Mouse (Mus musculus) CD4-positive, CD25-positive, alpha-beta regulatory T cell, adult 2 months (primary cell): ENCODE measurements around the gene Sall4.
A peak's percentile ranks its signal among the peaks of the same experiment; 100 is the strongest.
"Not testable (repeated sequence)": the region's sequence is repeated elsewhere in the genome, so short reads cannot be mapped to it uniquely, and the experiment has no call there.

ENCODE experiments used
- DNase-seq: peaks from one replicate; pipeline ENCODE4 v3.0.0-alpha.2; 2012; ENCODE audit warnings: low read depth, low spot score

The Sall4 gene

DNA sequence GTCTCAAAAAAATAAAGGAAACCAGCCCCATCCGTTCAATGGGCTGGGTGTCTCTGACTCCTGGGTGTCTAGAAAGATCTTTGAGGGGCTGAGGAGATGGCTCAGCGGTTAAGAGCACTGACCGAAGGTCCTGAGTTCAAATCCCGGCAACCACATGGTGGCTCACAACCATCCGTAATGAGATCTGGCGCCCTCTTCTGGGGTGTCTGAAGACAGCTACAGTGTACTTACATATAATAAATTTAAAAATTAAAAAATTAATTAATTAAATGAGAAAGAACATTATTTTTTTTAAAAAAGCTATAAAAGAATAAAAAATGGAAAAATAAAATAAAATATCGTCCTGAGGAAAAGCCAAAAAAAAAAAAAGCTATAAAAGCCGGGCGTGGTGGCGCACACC, 23.3 kb downstream of the Sall4 start:
- not testable (repeated sequence) for DNase-seq

DNA sequence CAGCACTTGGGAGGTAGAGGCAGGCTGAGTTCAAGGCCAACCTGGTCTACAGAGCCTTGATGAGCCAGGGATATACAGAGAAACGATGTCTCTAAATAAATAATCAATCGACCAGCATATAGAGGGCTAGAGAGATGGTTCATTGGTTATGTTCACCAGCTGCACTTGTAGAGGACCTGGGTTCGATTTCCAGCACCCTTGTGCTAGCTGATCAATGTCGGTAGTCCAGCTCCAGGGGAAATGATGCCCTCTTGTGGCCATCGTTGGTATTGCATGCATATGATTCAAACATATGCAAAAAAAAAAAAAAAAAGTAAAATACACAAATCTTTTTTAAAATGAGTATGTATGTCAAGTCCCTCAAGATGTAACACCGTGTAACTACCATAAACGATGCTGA, 25.1 kb downstream of the Sall4 start:
- peak; percentile 85 for DNase-seq

DNA sequence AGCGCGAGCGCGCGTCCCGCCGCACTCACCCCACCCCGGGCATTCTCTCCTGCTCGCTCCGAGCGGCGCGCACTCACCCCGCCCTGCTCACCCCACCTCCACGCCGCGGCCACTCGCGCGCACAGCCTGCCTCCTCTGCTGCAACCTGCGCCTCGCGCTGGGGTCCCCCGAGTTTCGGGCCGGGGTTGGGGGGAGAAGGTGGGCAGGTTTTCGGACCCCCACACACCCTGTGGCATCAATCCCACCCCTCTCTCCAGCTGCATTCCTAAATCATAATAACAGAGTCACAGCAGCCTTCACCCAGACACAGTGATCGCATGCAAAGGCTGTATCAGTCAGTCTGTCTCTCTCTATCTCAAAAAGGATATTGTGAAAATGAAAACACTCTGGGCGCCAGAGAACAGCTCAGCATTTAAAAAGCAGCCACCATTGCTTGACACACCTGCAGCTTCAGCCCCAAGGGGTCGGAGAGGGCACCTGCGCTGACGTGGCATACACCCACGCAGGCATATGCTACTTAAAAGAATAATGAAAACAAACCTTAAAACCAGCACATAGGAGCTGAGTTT, 25.6 kb downstream of the Sall4 start, which contains the start of gene Atp9a:
Atp9a (minus strand) TSS at position 351 of the 569 bp plus-strand sequence.
- peak; percentile 79 for DNase-seq

DNA sequence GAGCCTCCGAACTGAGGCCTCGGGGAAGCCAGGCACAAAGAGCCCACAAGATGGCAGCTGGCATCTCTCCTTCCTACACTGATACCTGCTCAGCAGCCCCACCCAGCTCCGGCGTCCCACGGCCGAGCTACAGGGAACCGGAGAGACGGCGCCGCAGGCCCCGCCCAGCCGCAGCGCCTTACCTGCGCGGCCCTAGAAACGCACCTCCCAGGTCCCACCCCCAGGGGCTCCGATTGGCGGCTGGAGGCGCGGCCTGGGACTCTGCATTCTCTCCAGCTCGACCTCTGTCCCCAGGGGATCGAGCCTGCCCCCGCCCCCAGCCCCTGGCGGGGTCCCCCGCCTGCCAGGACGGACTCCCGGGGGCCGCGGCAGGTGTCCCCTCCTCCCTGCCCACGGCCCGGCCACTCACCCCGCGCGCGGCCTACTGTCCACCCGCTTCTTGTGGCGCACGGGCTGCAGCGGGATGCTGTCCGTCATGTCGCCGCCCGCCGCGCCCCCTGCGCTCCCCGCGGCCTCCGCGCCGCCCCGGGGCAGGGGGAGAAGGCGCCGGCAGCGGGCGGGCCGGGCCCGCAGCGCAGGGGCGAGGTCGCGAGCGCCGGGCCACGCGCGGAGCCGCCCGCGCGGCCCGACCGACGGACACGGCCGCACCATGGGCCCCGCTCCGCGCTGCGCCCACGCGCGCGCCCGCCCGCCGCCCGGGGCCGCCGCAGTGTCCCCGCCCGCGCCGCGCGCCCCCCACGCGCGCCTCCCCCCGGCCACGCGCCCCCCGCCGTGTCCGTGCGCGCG, 26.3 kb downstream of the Sall4 start:
- peak; percentile 84 for DNase-seq

DNA sequence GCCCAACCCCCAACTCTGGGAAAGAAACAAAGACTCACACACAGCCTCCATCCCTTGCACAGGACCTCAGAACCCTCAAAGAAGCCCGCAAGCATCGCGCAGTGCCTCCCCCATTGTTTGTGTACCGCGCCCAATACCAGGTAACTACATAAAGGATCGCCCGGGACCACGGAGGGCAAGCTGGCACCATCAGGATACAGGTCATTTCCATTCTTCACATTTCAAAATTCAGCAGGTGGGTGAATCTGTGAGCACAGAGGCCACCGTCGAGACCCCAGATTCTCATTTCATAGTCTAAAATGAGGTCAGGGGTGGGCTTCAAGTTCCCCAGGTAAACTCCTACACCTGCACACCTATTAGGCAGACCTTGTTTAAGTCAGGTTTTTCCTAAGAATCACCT, 27.2 kb downstream of the Sall4 start:
- no peak for DNase-seq

DNA sequence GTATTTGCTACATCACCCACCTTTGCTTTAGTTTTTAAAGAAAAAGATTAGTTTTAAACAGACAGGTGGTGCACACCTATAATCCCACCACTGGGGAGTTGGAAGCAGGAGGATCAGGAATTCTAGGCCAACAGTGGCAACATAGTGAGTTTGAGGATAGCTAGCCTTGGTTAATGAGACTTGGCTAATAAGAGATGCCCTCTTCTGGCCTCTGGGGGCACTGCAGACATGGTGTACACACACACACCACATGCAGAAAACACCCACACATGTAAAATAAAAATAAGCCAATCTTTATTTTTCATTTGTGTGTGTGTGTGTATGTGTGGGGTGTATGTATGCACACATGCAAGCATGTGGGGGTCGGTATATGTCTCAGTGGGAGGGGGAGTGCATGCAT, 28.9 kb downstream of the Sall4 start:
- peak; percentile 19 for DNase-seq

DNA sequence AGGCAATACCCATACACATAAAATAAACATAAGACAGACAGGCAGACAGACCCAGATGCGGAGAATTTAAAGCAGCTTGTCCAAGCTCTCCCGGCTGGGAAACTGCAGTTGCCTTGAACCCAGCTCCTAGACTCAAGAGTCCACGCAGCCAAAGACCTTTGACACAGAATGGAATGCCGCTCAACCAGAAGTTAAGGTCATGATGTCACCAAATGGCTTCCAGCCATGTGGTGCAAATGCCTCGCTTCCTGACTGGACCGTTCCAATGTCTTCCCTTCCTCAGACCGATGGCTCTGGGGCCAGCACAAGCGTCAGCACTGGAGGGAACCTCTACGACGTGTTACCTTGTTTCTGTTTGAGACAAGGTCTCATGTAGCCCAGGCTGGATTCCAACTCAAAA, 29.9 kb downstream of the Sall4 start:
- no peak for DNase-seq

DNA sequence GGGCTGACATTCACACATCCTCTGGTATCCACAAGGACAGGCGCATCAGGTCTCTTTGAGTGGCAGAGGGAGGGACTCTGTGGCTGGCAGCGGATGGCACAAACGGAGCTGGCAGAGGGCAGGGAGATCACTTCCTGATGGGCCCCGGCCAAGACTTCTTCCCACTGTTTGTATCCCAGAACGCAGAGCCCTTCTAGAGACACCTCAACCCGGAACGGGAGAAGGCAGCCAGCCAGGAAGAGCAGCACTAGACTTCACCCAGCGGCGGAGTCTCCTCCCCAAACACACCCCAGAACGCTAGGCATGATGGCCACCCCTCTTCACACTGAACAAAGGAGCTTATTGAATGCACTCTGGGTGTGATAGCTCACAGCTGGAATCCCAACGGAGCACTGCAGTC, 33.7 kb downstream of the Sall4 start:
- DNase-seq: no peak

DNA sequence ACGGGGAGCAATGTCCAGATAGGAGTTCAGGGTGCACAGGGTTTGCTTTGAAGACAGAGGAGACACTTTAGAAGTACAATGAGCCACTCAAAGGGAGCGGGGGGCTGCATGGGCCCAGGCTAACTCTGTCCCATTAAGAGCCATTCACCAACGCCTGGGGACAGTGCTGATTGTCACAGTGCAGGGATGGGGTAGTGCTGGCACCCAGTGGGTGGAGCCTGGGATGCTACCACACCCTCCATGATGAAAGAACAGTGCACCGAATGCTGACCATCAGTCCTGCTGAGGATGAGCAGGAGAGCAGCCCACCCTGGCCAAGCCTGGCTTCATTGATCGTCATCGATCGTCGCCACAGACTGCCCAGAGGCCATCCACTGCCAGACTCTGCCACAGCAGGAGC, 36.5 kb downstream of the Sall4 start:
- no peak for DNase-seq

DNA sequence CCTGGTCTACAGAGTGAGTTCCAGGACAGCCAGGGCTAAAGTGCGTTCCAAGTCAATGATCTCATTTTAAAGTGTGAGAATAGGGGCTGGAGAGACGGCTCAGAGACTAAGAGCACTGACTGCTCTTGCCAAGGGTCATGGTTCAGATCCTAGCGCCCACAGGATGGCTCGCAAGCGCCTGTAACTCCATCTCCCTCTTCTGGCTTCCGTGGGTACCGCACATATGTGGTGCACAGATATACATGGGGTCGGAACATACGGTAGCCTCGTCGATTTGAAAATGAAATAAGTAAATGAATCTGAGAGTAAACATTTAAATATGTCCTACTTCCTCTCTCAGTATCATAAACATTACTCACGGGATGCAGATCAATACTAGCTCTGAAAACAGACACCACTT, 38.0 kb downstream of the Sall4 start:
- no peak for DNase-seq

DNA sequence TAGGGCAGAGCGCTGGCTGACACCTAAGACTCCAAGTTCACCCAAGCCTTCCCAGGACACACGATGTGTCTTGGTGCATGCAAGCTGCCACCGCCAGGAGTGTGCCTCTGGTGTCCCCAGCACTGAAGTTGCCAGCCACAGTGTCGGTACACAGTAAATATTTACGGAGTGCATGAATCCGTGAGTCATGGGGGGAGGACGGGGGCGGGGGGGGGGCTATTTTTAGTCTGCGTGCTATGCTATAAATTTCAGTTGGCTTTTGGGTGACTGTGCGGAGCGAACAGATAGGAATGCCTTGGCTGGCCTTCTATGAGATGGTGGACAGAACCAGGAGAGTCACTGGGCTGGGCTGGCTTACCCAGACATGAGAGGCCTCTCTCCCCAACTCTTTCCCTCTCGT, 39.7 kb downstream of the Sall4 start:
- no peak for DNase-seq

DNA sequence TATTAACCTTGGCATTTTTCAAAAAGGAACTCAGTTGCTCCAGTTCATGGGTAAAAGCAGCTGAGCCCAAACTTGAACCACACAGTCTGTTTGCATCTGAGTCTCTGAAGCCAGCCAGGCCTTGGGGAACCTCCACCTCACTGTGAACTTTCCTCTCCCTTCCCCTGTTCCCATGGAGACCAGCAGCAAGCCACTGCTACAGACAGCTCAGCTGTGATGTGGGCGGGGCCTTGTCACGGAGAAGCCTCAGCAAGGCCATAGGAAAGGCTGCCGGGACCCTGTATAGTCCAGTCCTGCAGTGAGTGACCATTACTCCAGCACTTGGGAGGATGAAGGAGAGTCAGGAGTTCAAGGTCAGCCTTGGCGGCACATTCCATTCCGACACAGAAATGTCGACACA, 41.7 kb downstream of the Sall4 start:
- peak; percentile 20 for DNase-seq

DNA sequence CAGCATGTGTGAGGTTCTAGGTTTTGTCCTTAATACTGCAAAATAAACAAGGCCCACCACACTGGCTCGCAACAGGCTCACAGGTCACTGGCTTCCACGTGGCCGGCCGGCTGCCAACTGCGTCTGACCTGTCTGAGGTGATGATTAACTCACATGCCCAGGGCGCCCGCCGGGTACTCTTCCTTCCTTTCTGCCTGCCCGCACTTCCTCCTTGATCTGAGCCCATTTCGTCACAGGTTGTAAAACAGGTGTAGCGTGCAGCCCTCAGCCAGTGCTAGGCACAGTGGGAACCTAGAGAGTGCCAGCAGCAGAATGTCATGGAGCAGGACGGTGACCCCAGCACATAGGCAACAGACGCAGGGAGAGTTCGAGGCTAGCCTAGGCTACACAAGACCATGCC, 46.4 kb downstream of the Sall4 start:
- DNase-seq: no peak

DNA sequence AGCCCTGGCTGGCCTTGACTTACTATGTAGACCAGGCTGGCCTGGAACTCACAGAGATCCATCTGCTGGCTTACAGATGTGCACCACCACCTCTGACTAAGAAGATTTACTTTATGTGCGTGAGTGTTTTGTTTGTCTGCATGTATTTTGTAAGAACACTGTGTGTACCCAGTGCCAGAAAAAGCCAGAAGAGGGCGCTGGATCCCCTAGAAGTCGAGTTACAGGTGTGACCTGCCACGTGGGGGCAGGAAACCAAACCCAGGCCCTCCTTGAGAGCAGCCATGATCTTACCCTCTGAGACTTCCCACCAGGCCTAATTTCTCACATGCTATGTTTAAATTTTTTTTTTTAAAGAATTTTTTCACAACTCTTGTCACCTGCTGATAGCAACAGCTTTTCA, 48.0 kb downstream of the Sall4 start:
- DNase-seq: no peak

DNA sequence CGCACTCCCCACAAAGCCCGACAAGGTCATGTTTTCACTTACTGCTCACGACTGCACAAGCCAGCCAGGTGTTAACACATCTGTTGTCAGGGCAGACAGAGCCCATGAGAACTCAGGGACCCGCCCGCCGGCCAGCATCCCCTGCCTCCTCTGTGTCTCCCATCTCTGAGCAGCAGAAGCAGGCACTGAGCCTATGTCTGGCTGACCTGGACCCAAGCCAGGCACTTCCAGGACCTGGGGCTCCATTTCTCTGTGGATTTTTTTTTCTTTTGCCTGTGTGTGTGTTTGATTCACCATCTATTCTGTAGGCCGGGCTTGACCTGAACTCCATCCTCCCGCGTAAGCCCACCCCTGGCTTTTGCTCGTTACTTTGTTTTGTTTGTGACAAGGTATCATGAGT, 49.0 kb downstream of the Sall4 start:
- DNase-seq: no peak

DNA sequence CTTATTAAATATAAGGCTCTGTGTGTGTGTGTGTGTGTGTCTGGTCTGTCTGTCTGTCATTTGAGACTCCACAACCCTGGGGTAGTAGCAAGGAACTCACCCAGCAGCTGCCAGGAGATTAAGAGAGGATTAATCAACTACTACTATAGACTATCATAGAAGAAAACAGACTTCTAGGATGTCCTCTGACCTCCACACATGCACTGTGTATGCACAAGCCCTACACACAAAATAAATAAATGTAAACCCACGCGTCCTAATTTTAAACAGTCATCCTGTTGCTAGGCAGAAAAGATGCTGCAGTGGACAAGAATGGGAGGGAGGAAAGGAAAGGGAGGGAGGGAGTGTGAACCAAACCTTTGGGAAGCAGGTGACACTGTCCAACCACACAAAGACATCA, 49.5 kb downstream of the Sall4 start:
- DNase-seq: no peak

DNA sequence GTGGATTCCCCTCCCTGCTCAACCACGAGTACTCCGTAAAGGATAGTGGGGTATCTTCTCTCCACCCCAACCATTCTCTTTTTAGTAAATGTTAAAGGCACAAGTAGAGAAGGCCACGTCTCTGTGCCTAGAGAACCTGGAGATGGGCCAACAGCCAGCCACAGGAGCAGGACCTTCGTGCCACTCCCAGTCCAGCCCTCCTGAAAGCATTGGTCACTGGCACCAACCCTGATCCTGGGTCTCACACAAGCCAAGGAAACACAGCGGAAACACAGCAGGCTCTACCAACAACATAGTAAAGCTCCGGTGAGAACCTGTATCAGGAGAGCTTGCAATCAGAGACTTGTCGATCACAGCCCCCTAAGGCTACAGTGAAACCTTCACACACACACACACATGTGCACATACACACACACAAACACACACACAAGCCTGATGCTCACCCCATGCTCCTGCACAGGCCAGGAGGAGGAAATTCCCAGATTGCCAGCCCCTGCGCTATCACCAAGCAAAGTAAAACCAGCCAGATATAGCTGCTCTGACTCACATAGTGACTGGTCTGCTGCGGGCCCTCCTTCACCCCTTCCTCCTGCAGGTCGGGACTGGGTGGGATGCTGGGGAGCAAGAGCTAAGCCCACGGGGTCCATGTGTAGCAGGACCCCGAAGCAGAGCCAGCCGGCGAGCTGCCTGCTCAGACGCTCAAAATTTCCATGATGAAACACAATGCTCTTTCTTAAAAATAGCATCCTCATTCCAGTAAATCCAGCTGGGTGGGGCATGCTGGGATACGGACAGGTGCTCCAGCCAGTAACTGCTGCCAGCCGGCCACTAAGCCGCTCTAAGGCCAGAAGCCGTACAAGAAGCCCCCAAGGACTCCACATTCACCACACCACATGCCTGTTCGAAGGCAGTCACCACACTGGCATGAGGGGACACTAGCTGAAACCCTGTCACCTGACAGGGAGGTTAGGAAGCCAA, 55.3 kb downstream of the Sall4 start:
- no peak for DNase-seq

DNA sequence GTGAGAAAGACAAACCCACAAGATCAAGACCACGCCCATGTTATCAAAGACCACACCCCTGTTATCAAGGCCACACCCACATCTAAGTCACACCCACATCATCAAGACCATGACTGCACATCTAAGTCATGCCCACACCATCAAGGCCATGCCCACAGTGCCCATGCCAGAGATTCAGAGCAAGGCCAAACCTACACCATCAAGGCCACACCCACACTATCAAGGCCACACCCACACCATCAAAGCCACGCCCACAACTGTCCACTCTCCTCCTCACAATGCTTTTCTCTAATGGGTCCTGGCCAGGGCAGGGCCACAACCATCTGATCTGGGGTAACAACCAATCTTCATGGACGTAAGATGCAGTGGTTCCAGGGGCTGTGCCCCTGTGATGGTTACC, 56.8 kb downstream of the Sall4 start:
- no peak for DNase-seq

DNA sequence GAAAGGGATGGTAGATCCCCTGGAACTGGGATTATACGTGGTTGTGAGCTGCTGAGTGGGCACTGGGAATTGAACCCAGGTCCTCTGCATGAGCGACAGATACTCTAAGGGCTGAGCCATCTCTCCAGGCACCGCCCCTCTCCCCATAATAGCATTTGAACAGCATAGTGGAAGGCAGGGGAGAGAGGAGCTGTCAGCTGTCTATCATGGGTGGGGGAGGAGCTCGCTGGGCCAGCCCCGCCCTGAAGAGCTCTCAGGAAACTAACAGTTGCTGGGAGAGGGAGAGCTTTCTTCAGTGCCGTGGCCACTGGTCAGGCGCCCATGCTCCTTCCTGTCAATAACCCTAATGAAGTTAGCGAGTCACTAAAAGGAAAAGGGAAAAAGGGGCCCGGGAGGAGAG, 60.0 kb downstream of the Sall4 start:
- no peak for DNase-seq

DNA sequence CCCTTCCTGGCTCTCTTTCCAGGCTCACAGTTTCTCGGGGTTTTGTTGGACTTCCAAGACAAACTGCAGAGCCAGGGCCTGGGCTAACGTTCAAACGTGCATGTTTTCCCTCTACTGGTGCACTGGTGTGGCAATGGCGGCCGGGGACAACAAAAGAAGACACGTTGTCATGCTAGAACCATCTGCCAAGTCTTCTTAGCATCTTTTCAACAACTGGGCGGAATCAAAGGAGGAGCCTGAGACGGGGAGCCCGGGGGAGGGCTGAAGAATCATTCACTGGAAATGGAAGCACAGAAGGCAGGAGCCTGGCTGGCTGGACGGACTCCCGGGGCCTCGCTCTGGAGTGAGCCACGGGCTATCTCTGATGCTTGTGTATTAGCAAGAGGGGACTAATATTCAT, 65.5 kb downstream of the Sall4 start:
- no peak for DNase-seq
